Mouse (Mus musculus) kidney, adult 2 months (tissue): ENCODE results near the gene Ube2r2.

ENCODE experiments used
- CTCF ChIP-seq: fragments of 200-500 bp; conservative IDR thresholded peaks from 2 replicates; pipeline ENCODE4 v1.5.1; 2011; ENCODE audit warnings: low read depth, mild to moderate bottlenecking, control low read depth, low read length, moderate library complexity, mixed read lengths; ENCODE audit not compliant: insufficient read depth, insufficient read length
- POLR2A ChIP-seq: fragments of 200-500 bp; IDR thresholded peaks from one replicate; pipeline ENCODE4 v1.6.1; 2011; ENCODE audit warnings: low read depth, low read length, control low read depth

- no peak for TF ChIP-seq POLR2A
- no peak for TF ChIP-seq CTCF
These were observed 15.6 kb downstream of the Ube2r2 start for GRCm38 (mm10) chr4:41151186-41151585.
